Mouse (Mus musculus) urinary bladder, adult 2 months (tissue): ENCODE data around the gene Pacrg. TPM values are rescaled to one million over a fixed set of nuclear protein-coding genes. Genes with fewer than 3 reads are reported as not detected.

Experiments
- DNase-seq: peaks from one replicate; pipeline ENCODE4 v3.0.0; 2022; ENCODE audit warnings: low spot score
- polyA plus RNA-seq: library from polyadenylated mRNA; depleted of rRNA; stranded (reverse); fragments of >200 nt; gene quantifications from 2 replicates; pipeline ENCODE4 v1.2.3, GENCODE M21; 2012

The Pacrg gene
- polyA plus RNA-seq, 1 experiment, result 2.3 TPM

- no peak for DNase-seq
These were observed 385.7 kb downstream of the Pacrg start for GRCm38 (mm10) chr17:10454406-10454805.

GRCm38 (mm10) chr17:10452801-10453200 is 387.3 kb downstream of the Pacrg start:
- DNase-seq, result no peak

GRCm38 (mm10) chr17:10451306-10452077 is 388.6 kb downstream of the Pacrg start:
- no peak for DNase-seq

GRCm38 (mm10) chr17:10449800-10450299 is 390.3 kb downstream of the Pacrg start:
- DNase-seq, result no peak

- no peak for DNase-seq
These were observed 391.7 kb downstream of the Pacrg start for GRCm38 (mm10) chr17:10448417-10448816.

GRCm38 (mm10) chr17:10441501-10442111 is 398.5 kb downstream of the Pacrg start:
- DNase-seq, result no peak

GRCm38 (mm10) chr17:10440961-10441360 is 399.1 kb downstream of the Pacrg start:
- DNase-seq, result no peak

GRCm38 (mm10) chr17:10439815-10440214 is 400.3 kb downstream of the Pacrg start:
- DNase-seq, result no peak

- no peak for DNase-seq
These were observed 405.2 kb downstream of the Pacrg start for GRCm38 (mm10) chr17:10434867-10435266.

GRCm38 (mm10) chr17:10432525-10433180 is 407.5 kb downstream of the Pacrg start:
- no peak for DNase-seq

GRCm38 (mm10) chr17:10431849-10432524 is 408.1 kb downstream of the Pacrg start:
- DNase-seq, result no peak

GRCm38 (mm10) chr17:10430831-10431230 is 409.3 kb downstream of the Pacrg start:
- DNase-seq, result no peak

- no peak for DNase-seq
These were observed 410.7 kb downstream of the Pacrg start for GRCm38 (mm10) chr17:10429406-10429805.

- no peak for DNase-seq
These were observed 414.8 kb downstream of the Pacrg start for GRCm38 (mm10) chr17:10425311-10425710.

GRCm38 (mm10) chr17:10417558-10418253 is 422.4 kb downstream of the Pacrg start:
- no peak for DNase-seq

- DNase-seq, result no peak
These were observed 423.1 kb downstream of the Pacrg start for GRCm38 (mm10) chr17:10416995-10417394.

- DNase-seq, result no peak
These were observed 424.0 kb downstream of the Pacrg start for GRCm38 (mm10) chr17:10416101-10416500.

- DNase-seq, result no peak
These were observed 425.7 kb downstream of the Pacrg start for GRCm38 (mm10) chr17:10414383-10414782.

- no peak for DNase-seq
These were observed 426.2 kb downstream of the Pacrg start for GRCm38 (mm10) chr17:10413870-10414269.

- DNase-seq, result no peak
These were observed 429.3 kb downstream of the Pacrg start for GRCm38 (mm10) chr17:10410597-10411476.
